Mouse (Mus musculus): ENCODE data around the gene Defb42.

The Defb42 gene

DNA sequence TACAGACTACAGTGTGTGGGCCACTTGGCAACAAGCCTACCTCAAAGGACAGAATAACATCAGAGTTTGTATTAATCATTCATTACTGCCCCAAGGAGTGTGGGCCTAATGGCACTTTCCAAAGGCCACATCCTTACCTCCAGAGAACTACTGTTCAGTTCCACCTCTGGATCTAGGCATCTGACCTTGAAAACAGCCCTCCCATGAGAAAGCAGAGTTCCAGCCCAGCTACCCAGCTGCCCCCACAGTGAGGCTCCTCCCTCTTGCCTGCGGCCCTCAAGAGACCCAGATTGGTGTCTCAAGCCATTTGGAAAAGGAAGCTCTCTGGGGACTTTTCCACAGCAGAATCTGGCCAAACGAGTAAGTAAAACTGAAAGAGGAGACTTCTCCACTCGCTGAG is at the start of gene Defb42:
Defb42 (plus strand) TSS at position 301 of the 400 bp plus-strand sequence.
- Histone ChIP-seq H3K27me3 (ENCODE audit: insufficient read depth, low read length) (no peaks in the 10 kb centered on the region), H3K4me3 (replicated peaks; ENCODE audit: low read length) (no peak within 1 kb of the TSS), H3K9me3 (ENCODE audit: low read length) (no peaks in the 10 kb centered on the region), H3K36me3 (ENCODE audit: insufficient read depth, low read length) (no peaks in the 10 kb centered on the region), H3K4me1 (replicated peaks; ENCODE audit: low read depth, low read length) (peaks cover 24% of the 10 kb centered on the region)
- TF ChIP-seq CTCF (conservative IDR thresholded peaks at IDR 0.05; ENCODE audit: low read length): no peak

DNA sequence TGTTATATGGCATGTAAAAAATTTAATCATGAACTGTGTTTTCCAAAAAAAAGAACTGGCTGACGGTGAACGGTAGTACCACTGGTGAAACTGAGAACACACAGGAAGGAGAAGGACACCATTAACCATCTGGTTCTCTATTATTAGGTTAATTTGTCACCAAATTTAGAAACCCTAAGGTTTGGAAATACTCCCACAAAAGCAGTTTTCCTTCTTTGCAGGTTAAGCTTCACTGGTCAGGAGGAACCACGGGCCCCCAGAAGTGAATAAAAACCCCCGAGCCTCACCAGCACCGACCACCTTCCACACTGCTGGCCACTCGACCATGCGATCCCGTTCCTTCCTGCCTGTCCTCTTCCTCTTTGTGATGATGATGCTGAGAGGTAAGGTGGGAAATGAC is 49.0 kb upstream of the Defb42 start, which contains the start of gene Defb47:
Defb47 (plus strand) TSS at position 301 of the 400 bp plus-strand sequence.
- H3K9me3 ChIP-seq (ENCODE audit: low read length): no peaks in the 10 kb centered on the region

GRCm38 (mm10) chr14:62998977-62999376 is 47.8 kb upstream of the Defb42 start:
- TF ChIP-seq POU5F1 (IDR thresholded peaks at IDR 0.05; ENCODE audit: borderline replicate concordance, low read length) (no peak), NANOG (IDR thresholded peaks at IDR 0.05; ENCODE audit: borderline replicate concordance, low read length) (no peak), CTCF (conservative IDR thresholded peaks at IDR 0.05; ENCODE audit: low read length) (no peak)
- no peak overlapping the region for H3K4me3 ChIP-seq (replicated peaks; ENCODE audit: low read length)
- H3K27me3 ChIP-seq (ENCODE audit: insufficient read depth, low read length): no peaks in the 10 kb centered on the region
- 0 out of 2 replicates have a peak, but pooled peaks cover 2% of the 10 kb centered on the region for H3K4me1 ChIP-seq (replicated peaks; ENCODE audit: low read depth, low read length)
- H3K9me3 ChIP-seq (ENCODE audit: low read length): peaks cover 5% of the 10 kb centered on the region; the same call in 1 of the 2 replicates
- H3K36me3 ChIP-seq (ENCODE audit: insufficient read depth, low read length): no peaks in the 10 kb centered on the region

More for the DNA sequence above, 49.0 kb upstream of the Defb42 start, which contains the start of gene Defb47:
- TF ChIP-seq CTCF (conservative IDR thresholded peaks at IDR 0.05; ENCODE audit: low read length): no peak
- no peak for TF ChIP-seq NANOG (IDR thresholded peaks at IDR 0.05; ENCODE audit: borderline replicate concordance, low read length)
- TF ChIP-seq POU5F1 (IDR thresholded peaks at IDR 0.05; ENCODE audit: borderline replicate concordance, low read length): no peak
- H3K4me1 ChIP-seq (replicated peaks; ENCODE audit: low read depth, low read length): 0 out of 2 replicates have a peak, but pooled peaks cover 2% of the 10 kb centered on the region
- H3K4me3 ChIP-seq (replicated peaks; ENCODE audit: low read length): no peak within 1 kb of the TSS
- H3K36me3 ChIP-seq (ENCODE audit: insufficient read depth, low read length): no peaks in the 10 kb centered on the region
- no peaks in the 10 kb centered on the region for H3K27me3 ChIP-seq (ENCODE audit: insufficient read depth, low read length)

DNA sequence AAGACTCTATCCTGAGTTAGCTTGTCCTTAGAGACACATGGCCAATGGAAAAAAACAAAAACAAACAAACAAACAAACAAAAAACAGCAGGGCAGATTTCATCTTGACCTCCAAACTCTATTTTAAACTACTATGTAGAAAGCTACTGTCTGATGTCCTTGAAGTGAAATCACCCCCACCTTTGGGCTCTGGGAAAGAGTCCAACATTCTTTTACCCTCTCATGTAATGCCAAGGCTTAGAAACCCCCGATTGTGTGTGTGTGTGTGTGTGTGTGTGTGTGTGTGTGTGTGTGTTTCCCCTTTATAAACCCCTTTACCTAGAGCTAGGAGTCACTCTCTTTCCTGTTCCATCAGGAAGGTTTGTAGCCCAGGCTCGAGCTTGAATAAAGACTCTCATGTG is 44.2 kb upstream of the Defb42 start:
- 0 out of 2 replicates have a peak, but pooled peaks cover 2% of the 10 kb centered on the region for H3K4me1 ChIP-seq (replicated peaks; ENCODE audit: low read depth, low read length)
- no peaks in the 10 kb centered on the region for H3K27me3 ChIP-seq (ENCODE audit: insufficient read depth, low read length)
- H3K4me3 ChIP-seq (replicated peaks; ENCODE audit: low read length): no peak overlapping the region
- H3K9me3 ChIP-seq (ENCODE audit: low read length): peaks cover 5% of the 10 kb centered on the region; the same call in 1 of the 2 replicates
- TF ChIP-seq NANOG (IDR thresholded peaks at IDR 0.05; ENCODE audit: borderline replicate concordance, low read length) (no peak), CTCF (conservative IDR thresholded peaks at IDR 0.05; ENCODE audit: low read length) (no peak), POU5F1 (IDR thresholded peaks at IDR 0.05; ENCODE audit: borderline replicate concordance, low read length) (no peak)
- no peaks in the 10 kb centered on the region for H3K36me3 ChIP-seq (ENCODE audit: insufficient read depth, low read length)

GRCm38 (mm10) chr14:63011471-63011870 is 35.3 kb upstream of the Defb42 start, which contains the start of gene Defb43:
TSS of gene Defb43 (plus strand) at chr14:63011771.
- Histone ChIP-seq H3K4me1 (replicated peaks; ENCODE audit: low read depth, low read length) (no peaks in the 10 kb centered on the region), H3K27me3 (ENCODE audit: insufficient read depth, low read length) (no peaks in the 10 kb centered on the region), H3K36me3 (ENCODE audit: insufficient read depth, low read length) (no peaks in the 10 kb centered on the region), H3K4me3 (replicated peaks; ENCODE audit: low read length) (no peak within 1 kb of the TSS), H3K9me3 (ENCODE audit: low read length) (peaks cover 9% of the 10 kb centered on the region)
- no peak for TF ChIP-seq CTCF (conservative IDR thresholded peaks at IDR 0.05; ENCODE audit: low read length)
- TF ChIP-seq NANOG (IDR thresholded peaks at IDR 0.05; ENCODE audit: borderline replicate concordance, low read length): no peak
- TF ChIP-seq POU5F1 (IDR thresholded peaks at IDR 0.05; ENCODE audit: borderline replicate concordance, low read length): no peak

- H3K36me3 ChIP-seq (ENCODE audit: insufficient read depth, low read length): no peaks in the 10 kb centered on the region
- H3K4me1 ChIP-seq (replicated peaks; ENCODE audit: low read depth, low read length): no peaks in the 10 kb centered on the region
- TF ChIP-seq CTCF (conservative IDR thresholded peaks at IDR 0.05; ENCODE audit: low read length) (no peak), NANOG (IDR thresholded peaks at IDR 0.05; ENCODE audit: borderline replicate concordance, low read length) (no peak)
Observed at GRCm38 (mm10) chr14:63013082-63013481, 33.7 kb upstream of the Defb42 start.

GRCm38 (mm10) chr14:63014667-63015066 is 32.1 kb upstream of the Defb42 start:
- Histone ChIP-seq H3K4me1 (replicated peaks; ENCODE audit: low read depth, low read length) (no peaks in the 10 kb centered on the region), H3K27me3 (ENCODE audit: insufficient read depth, low read length) (no peaks in the 10 kb centered on the region), H3K4me3 (replicated peaks; ENCODE audit: low read length) (no peak overlapping the region), H3K36me3 (ENCODE audit: insufficient read depth, low read length) (no peaks in the 10 kb centered on the region), H3K9me3 (ENCODE audit: low read length) (peaks cover 9% of the 10 kb centered on the region)
- TF ChIP-seq NANOG (IDR thresholded peaks at IDR 0.05; ENCODE audit: borderline replicate concordance, low read length): no peak

More at GRCm38 (mm10) chr14:63013082-63013481, 33.7 kb upstream of the Defb42 start:
- Histone ChIP-seq H3K4me3 (replicated peaks; ENCODE audit: low read length) (no peak overlapping the region), H3K9me3 (ENCODE audit: low read length) (peaks cover 9% of the 10 kb centered on the region), H3K27me3 (ENCODE audit: insufficient read depth, low read length) (no peaks in the 10 kb centered on the region)

- Histone ChIP-seq H3K36me3 (ENCODE audit: insufficient read depth, low read length) (no peaks in the 10 kb centered on the region), H3K4me3 (replicated peaks; ENCODE audit: low read length) (no peak overlapping the region), H3K4me1 (replicated peaks; ENCODE audit: low read depth, low read length) (peaks cover 15% of the 10 kb centered on the region; the same call in 1 of the 2 replicates), H3K27me3 (ENCODE audit: insufficient read depth, low read length) (0 out of 2 replicates have a peak, but pooled peaks cover 3% of the 10 kb centered on the region), H3K9me3 (ENCODE audit: low read length) (no peaks in the 10 kb centered on the region)
- TF ChIP-seq CTCF (conservative IDR thresholded peaks at IDR 0.05; ENCODE audit: low read length): no peak
- no peak for TF ChIP-seq NANOG (IDR thresholded peaks at IDR 0.05; ENCODE audit: borderline replicate concordance, low read length)
- TF ChIP-seq POU5F1 (IDR thresholded peaks at IDR 0.05; ENCODE audit: borderline replicate concordance, low read length): no peak
Observed at GRCm38 (mm10) chr14:63020524-63021156, 26.2 kb upstream of the Defb42 start.

GRCm38 (mm10) chr14:63049910-63050370 is 3.1 kb downstream of the Defb42 start, which contains the start of gene Defb30:
TSS of gene Defb30 (minus strand) at chr14:63049960.
- H3K4me3 ChIP-seq (replicated peaks; ENCODE audit: low read length): peak within 1 kb of the TSS; percentile 39; the same call in 1 of the 2 replicates
- no peaks in the 10 kb centered on the region for H3K27me3 ChIP-seq (ENCODE audit: insufficient read depth, low read length)
- H3K36me3 ChIP-seq (ENCODE audit: insufficient read depth, low read length): no peaks in the 10 kb centered on the region
- TF ChIP-seq CTCF (conservative IDR thresholded peaks at IDR 0.05; ENCODE audit: low read length) (no peak), POU5F1 (IDR thresholded peaks at IDR 0.05; ENCODE audit: borderline replicate concordance, low read length) (no peak), NANOG (IDR thresholded peaks at IDR 0.05; ENCODE audit: borderline replicate concordance, low read length) (no peak)
- H3K9me3 ChIP-seq (ENCODE audit: low read length): no peaks in the 10 kb centered on the region
- H3K4me1 ChIP-seq (replicated peaks; ENCODE audit: low read depth, low read length): peaks cover 24% of the 10 kb centered on the region

All from E14TG2a.4 (cell line).